In the genomic region with DNA sequence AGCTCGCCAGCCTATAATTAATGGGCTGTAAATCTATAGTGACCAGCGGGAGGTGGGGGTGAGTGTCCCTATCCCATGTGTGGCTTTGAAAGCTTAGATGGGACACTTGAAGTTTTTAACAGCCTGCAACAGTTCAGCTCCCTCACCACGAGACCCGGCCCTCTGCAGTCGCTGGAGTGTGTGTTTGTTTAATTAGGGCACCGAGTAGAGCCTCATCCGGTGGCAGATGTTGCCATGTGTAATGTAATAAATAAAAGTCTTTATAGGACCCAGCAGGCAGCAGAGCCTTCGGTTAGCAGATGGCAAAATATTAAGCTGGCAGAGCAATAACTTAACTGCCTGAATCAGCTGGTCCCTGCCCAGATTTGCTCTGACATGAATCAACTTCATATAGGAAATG, we compare ENCODE assay signal across 13 mouse cellular contexts.
DNase-seq lines count a peak whose midpoint lies in the region; ATAC-seq lines count a peak whose summit lies in the region.
"Had no signal": no experiment of that assay in that cellular context is flagged by ENCODE, and none has a peak within 500 bp of the region (broad histone marks: within the 10 kb centered on the region; RNA-seq: fewer than 3 reads in every experiment).

No protein-coding gene starts in this region.

- H3K4me3 ChIP-seq in hindbrain, embryonic 15.5 days: no peak overlapping the region
- H3K4me3 ChIP-seq in neural tube, embryonic 15.5 days (replicated peaks): no peak overlapping the region
- H3K4me3 ChIP-seq: heart, embryonic 10.5 days; limb, embryonic 13.5 days had no signal

- peak; percentile 83 for DNase-seq in heart, adult 11 months
- DNase-seq in heart, postnatal 4 days: no peak
- peak; percentile 29 for DNase-seq in left cerebral cortex, postnatal 4 days
- DNase-seq in left cerebral cortex, adult 8-10 months (ENCODE audit: low spot score in 2 of 2): no peak
- no peak for DNase-seq in natural killer cell, adult 2 months (ENCODE audit: low spot score in 2 of 2)
- no peak for DNase-seq in thymus, postnatal 4 days
- DNase-seq: cerebellum, adult 2 months; lung, embryonic 14.5 days; thymus, adult 18-20 months had no signal

- intact Hi-C loops in left cerebral cortex, postnatal 4 days (cut with DNase I): no loop called here

- H3K4me2 ChIP-seq in hindbrain, embryonic 15.5 days: no peak overlapping the region
- H3K4me2 ChIP-seq in neural tube, embryonic 15.5 days: no peak overlapping the region
- H3K4me2 ChIP-seq: limb, embryonic 13.5 days; lung, embryonic 14.5 days had no signal

- no peaks in the 10 kb centered on the region for H3K9me3 ChIP-seq in hindbrain, embryonic 15.5 days
- no peaks in the 10 kb centered on the region for H3K9me3 ChIP-seq in neural tube, embryonic 15.5 days (replicated peaks)
- H3K9me3 ChIP-seq: heart, embryonic 10.5 days; limb, embryonic 13.5 days had no signal

- H3K36me3 ChIP-seq in hindbrain, embryonic 15.5 days: no peaks in the 10 kb centered on the region
- no peaks in the 10 kb centered on the region for H3K36me3 ChIP-seq in neural tube, embryonic 15.5 days
- H3K36me3 ChIP-seq: heart, embryonic 10.5 days; limb, embryonic 13.5 days had no signal

- peaks cover 16% of the 10 kb centered on the region for H3K4me1 ChIP-seq in hindbrain, embryonic 15.5 days (replicated peaks)
- H3K4me1 ChIP-seq in neural tube, embryonic 15.5 days: peaks cover 15% of the 10 kb centered on the region
- H3K4me1 ChIP-seq: heart, embryonic 10.5 days had no signal

- no peaks in the 10 kb centered on the region for H3K27me3 ChIP-seq in hindbrain, embryonic 15.5 days
- no peaks in the 10 kb centered on the region for H3K27me3 ChIP-seq in neural tube, embryonic 15.5 days (replicated peaks)
- H3K27me3 ChIP-seq: limb, embryonic 13.5 days had no signal

- no peak overlapping the region for H3K9ac ChIP-seq in hindbrain, embryonic 15.5 days
- no peak overlapping the region for H3K9ac ChIP-seq in neural tube, embryonic 15.5 days (replicated peaks)
- H3K9ac ChIP-seq: limb, embryonic 13.5 days; lung, embryonic 14.5 days had no signal

- H3K27ac ChIP-seq in hindbrain, embryonic 15.5 days (replicated peaks): 0 out of 2 replicates have a peak overlapping the region, but pooled peaks have one; percentile 42
- H3K27ac ChIP-seq in neural tube, embryonic 15.5 days (replicated peaks): no peak overlapping the region
- H3K27ac ChIP-seq: heart, embryonic 10.5 days; limb, embryonic 13.5 days had no signal

- peak; percentile 81 for ATAC-seq in hindbrain, embryonic 15.5 days (ENCODE audit: low FRiP score, low read depth)
- ATAC-seq in neural tube, embryonic 15.5 days (ENCODE audit: low FRiP score): peak; percentile 79

- WGBS in hindbrain, embryonic 15.5 days: 36% methylated on average over 8 of the region's 8 CpGs
- 9% methylated on average over 8 of the region's 8 CpGs for WGBS in neural tube, embryonic 15.5 days

Comparison
In these comparisons a context has a peak if more than half of its experiments do, and no peak if none do; other contexts are left out.
1. DNase-seq: peak in heart, adult 11 months (single experiment) and left cerebral cortex, postnatal 4 days (single experiment); none in heart, postnatal 4 days (single experiment), left cerebral cortex, adult 8-10 months (0 of 2), natural killer cell, adult 2 months (0 of 2) and thymus, postnatal 4 days (single experiment).